Mouse (Mus musculus): ENCODE measurements around the gene Mau2. TPM values are rescaled to one million over a fixed set of nuclear protein-coding genes. Genes with fewer than 3 reads are reported as not detected.
"Not testable (repeated sequence)": the region's sequence is repeated elsewhere in the genome, so short reads cannot be mapped to it uniquely, and the experiment has no call there.

Mau2 gene
- polyA plus RNA-seq, 1 experiment from 2014 or later = 44.8 TPM

DNA sequence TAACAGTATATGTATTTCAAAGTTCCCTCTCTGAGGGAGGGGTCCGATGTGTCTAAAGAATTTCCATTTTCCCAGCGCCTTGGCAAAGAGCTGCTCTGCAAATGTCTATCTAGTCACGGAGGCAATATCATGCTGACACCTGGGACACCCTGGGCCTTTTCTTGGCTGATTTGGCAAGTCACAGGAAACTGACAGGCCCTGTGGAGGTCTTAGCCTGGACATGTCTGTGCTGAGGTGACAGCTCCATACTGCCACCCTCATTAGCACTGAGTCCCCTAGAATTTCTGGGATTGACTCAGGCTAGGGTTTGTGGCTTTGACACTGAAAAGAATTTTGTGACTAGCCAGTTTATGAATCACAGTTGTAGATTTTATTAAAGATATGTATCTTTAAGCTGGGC lies 30.2 kb downstream of the Mau2 start:
- H3K9ac ChIP-seq (replicated peaks; ENCODE audit: low read length) = no peak overlapping the region
- ATAC-seq (replicated peaks; ENCODE audit: insufficient number of reproducible peaks, low FRiP score, low TSS enrichment, low read depth) = 0 out of 2 replicates have a peak, but pooled peaks have one; percentile 39

DNA sequence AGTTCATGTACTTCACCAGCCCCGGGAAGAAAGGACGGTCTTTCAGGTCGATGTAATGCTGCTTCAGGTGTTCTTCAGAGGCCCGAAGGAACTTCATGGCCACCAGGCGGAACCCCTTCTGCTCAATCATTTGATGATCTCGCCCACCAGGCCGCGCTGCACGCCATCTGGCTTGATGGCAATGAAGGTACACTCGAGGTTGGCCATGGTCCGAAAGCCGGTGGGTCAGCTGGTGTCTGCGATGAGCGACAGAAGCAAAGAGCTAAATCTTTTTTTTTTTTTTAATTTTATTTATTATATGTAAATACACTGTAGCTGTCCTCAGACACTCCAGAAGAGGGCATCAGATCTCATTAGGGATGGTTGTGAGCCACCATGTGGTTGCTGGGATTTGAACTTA lies 31.7 kb downstream of the Mau2 start:
- not testable (repeated sequence) for DNase-seq (ENCODE audit: low spot score); H3K27me3 ChIP-seq (ENCODE audit: control insufficient read depth, insufficient read depth, low read length); H3K9ac ChIP-seq (replicated peaks; ENCODE audit: low read length); H3K27ac ChIP-seq (replicated peaks; ENCODE audit: low read depth, low read length); H3K4me2 ChIP-seq (ENCODE audit: low read depth, low read length); H3K4me1 ChIP-seq (ENCODE audit: control insufficient read depth, insufficient read depth, low read length); H3K36me3 ChIP-seq (replicated peaks; ENCODE audit: control insufficient read depth, insufficient read depth, low read depth, low read length); ATAC-seq (replicated peaks; ENCODE audit: insufficient number of reproducible peaks, low FRiP score, low TSS enrichment, low read depth); H3K4me3 ChIP-seq (ENCODE audit: low read depth, low read length); H3K9me3 ChIP-seq (replicated peaks; ENCODE audit: control insufficient read depth, low read length)
- 87% methylated on average over 14 of the region's 14 CpGs for WGBS

More for the DNA sequence above, 30.2 kb downstream of the Mau2 start:
- H3K27ac ChIP-seq (replicated peaks; ENCODE audit: low read depth, low read length) = no peak overlapping the region
- H3K36me3 ChIP-seq (replicated peaks; ENCODE audit: control insufficient read depth, insufficient read depth, low read depth, low read length) = no peaks in the 10 kb centered on the region
- no peaks in the 10 kb centered on the region for H3K27me3 ChIP-seq (ENCODE audit: control insufficient read depth, insufficient read depth, low read length)
- no peaks in the 10 kb centered on the region for H3K4me1 ChIP-seq (ENCODE audit: control insufficient read depth, insufficient read depth, low read length)
- WGBS = 75% methylated on average over 3 of the region's 3 CpGs
- DNase-seq (ENCODE audit: low spot score) = no peak
- no peaks in the 10 kb centered on the region for H3K9me3 ChIP-seq (replicated peaks; ENCODE audit: control insufficient read depth, low read length)
- H3K4me3 ChIP-seq (ENCODE audit: low read depth, low read length) = no peak overlapping the region
- no peak overlapping the region for H3K4me2 ChIP-seq (ENCODE audit: low read depth, low read length)

DNA sequence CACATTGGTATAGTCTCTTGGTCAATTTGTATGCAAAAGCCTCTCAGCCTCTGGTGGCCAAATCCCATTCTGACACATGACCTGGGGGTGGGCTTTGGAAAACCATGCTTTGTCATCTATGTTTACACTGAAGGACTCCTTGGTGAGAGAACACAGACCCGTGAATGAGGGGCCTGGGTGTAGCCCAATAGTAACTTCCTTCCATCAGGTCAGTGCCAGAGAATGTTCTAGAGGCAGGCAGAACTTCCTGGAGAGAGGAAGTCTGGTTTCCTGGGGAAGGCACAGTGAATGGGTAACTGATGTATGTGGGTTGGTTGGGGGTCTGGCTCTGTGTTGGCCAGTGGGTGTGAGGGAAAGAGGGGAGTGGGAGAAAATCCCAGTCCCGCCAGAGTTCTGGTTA lies 37.4 kb downstream of the Mau2 start:
- ATAC-seq (replicated peaks; ENCODE audit: insufficient number of reproducible peaks, low FRiP score, low TSS enrichment, low read depth) (no peak), DNase-seq (ENCODE audit: low spot score) (no peak)
- Histone ChIP-seq H3K27me3 (ENCODE audit: control insufficient read depth, insufficient read depth, low read length) (no peaks in the 10 kb centered on the region), H3K36me3 (replicated peaks; ENCODE audit: control insufficient read depth, insufficient read depth, low read depth, low read length) (no peaks in the 10 kb centered on the region), H3K4me2 (ENCODE audit: low read depth, low read length) (no peak overlapping the region), H3K4me1 (ENCODE audit: control insufficient read depth, insufficient read depth, low read length) (no peaks in the 10 kb centered on the region), H3K27ac (replicated peaks; ENCODE audit: low read depth, low read length) (no peak overlapping the region), H3K9ac (replicated peaks; ENCODE audit: low read length) (no peak overlapping the region), H3K4me3 (ENCODE audit: low read depth, low read length) (no peak overlapping the region), H3K9me3 (replicated peaks; ENCODE audit: control insufficient read depth, low read length) (no peaks in the 10 kb centered on the region)
- 39% methylated on average over 2 of the region's 2 CpGs for WGBS

GRCm38 (mm10) chr8:70004345-70004744 lies 38.2 kb downstream of the Mau2 start:
- no peak overlapping the region for H3K4me2 ChIP-seq (ENCODE audit: low read depth, low read length)
- DNase-seq (ENCODE audit: low spot score) = no peak
- no peaks in the 10 kb centered on the region for H3K9me3 ChIP-seq (replicated peaks; ENCODE audit: control insufficient read depth, low read length)
- H3K27ac ChIP-seq (replicated peaks; ENCODE audit: low read depth, low read length) = no peak overlapping the region
- no peak overlapping the region for H3K4me3 ChIP-seq (ENCODE audit: low read depth, low read length)
- no peak overlapping the region for H3K9ac ChIP-seq (replicated peaks; ENCODE audit: low read length)
- H3K27me3 ChIP-seq (ENCODE audit: control insufficient read depth, insufficient read depth, low read length) = no peaks in the 10 kb centered on the region
- no peaks in the 10 kb centered on the region for H3K4me1 ChIP-seq (ENCODE audit: control insufficient read depth, insufficient read depth, low read length)
- no peaks in the 10 kb centered on the region for H3K36me3 ChIP-seq (replicated peaks; ENCODE audit: control insufficient read depth, insufficient read depth, low read depth, low read length)
- ATAC-seq (replicated peaks; ENCODE audit: insufficient number of reproducible peaks, low FRiP score, low TSS enrichment, low read depth) = no peak

GRCm38 (mm10) chr8:70003204-70003657 lies 39.3 kb downstream of the Mau2 start:
- H3K27ac ChIP-seq (replicated peaks; ENCODE audit: low read depth, low read length) = no peak overlapping the region
- no peak for ATAC-seq (replicated peaks; ENCODE audit: insufficient number of reproducible peaks, low FRiP score, low TSS enrichment, low read depth)
- no peak overlapping the region for H3K4me2 ChIP-seq (ENCODE audit: low read depth, low read length)
- 60% methylated on average over 4 of the region's 4 CpGs for whole genome bisulfite sequencing
- H3K9ac ChIP-seq (replicated peaks; ENCODE audit: low read length) = no peak overlapping the region
- no peaks in the 10 kb centered on the region for H3K36me3 ChIP-seq (replicated peaks; ENCODE audit: control insufficient read depth, insufficient read depth, low read depth, low read length)
- no peaks in the 10 kb centered on the region for H3K9me3 ChIP-seq (replicated peaks; ENCODE audit: control insufficient read depth, low read length)
- no peak overlapping the region for H3K4me3 ChIP-seq (ENCODE audit: low read depth, low read length)
- no peaks in the 10 kb centered on the region for H3K4me1 ChIP-seq (ENCODE audit: control insufficient read depth, insufficient read depth, low read length)
- DNase-seq (ENCODE audit: low spot score) = no peak
- no peaks in the 10 kb centered on the region for H3K27me3 ChIP-seq (ENCODE audit: control insufficient read depth, insufficient read depth, low read length)

GRCm38 (mm10) chr8:70001892-70002191 lies 40.7 kb downstream of the Mau2 start:
- H3K9me3 ChIP-seq (replicated peaks; ENCODE audit: control insufficient read depth, low read length); H3K27ac ChIP-seq (replicated peaks; ENCODE audit: low read depth, low read length); H3K4me3 ChIP-seq (ENCODE audit: low read depth, low read length); H3K36me3 ChIP-seq (replicated peaks; ENCODE audit: control insufficient read depth, insufficient read depth, low read depth, low read length); DNase-seq (ENCODE audit: low spot score); H3K4me2 ChIP-seq (ENCODE audit: low read depth, low read length); ATAC-seq (replicated peaks; ENCODE audit: insufficient number of reproducible peaks, low FRiP score, low TSS enrichment, low read depth); H3K4me1 ChIP-seq (ENCODE audit: control insufficient read depth, insufficient read depth, low read length); H3K27me3 ChIP-seq (ENCODE audit: control insufficient read depth, insufficient read depth, low read length); H3K9ac ChIP-seq (replicated peaks; ENCODE audit: low read length): not testable (repeated sequence)
- WGBS = 39% methylated on average over 7 of the region's 7 CpGs

DNA sequence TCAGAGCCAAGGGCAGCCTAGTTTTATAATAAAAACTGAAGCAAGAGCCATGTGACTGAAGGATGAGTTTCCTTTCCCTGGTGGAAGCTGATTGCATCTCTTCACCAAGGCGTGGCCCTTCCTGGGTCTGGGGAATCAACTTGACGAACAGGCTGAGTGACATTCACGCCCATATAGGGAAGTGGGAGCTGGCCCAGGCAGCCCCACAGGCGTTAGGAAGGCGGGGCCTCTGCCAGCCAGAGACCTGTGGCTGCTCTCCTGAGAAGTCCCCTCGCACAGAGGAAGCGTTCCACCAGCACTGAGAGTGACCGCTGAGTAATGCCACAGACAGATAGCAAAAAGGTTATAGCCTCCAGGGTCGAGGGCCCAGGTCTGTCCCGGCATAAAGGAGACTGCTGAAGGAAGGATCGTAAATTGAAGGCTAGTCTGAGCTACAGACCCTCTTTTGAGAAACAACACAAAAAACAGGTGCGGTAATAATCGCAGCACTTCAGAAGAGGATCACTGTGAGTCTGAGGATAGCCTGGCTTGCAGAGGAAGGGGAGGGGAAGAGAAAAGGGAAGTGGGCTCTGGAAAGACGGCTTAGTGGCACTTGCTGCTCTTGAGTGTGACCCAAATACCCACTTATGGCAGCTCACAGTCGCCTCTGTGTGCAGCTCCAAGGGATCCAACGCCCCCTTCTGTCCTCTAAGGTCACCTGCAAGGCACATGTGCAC lies 41.2 kb downstream of the Mau2 start:
- H3K4me2 ChIP-seq (ENCODE audit: low read depth, low read length) = no peak overlapping the region
- 2% methylated on average over 16 of the region's 16 CpGs for WGBS
- no peaks in the 10 kb centered on the region for H3K4me1 ChIP-seq (ENCODE audit: control insufficient read depth, insufficient read depth, low read length)
- peak; percentile 62 for DNase-seq (ENCODE audit: low spot score)
- H3K36me3 ChIP-seq (replicated peaks; ENCODE audit: control insufficient read depth, insufficient read depth, low read depth, low read length) = no peaks in the 10 kb centered on the region
- H3K9me3 ChIP-seq (replicated peaks; ENCODE audit: control insufficient read depth, low read length) = no peaks in the 10 kb centered on the region
- H3K4me3 ChIP-seq (ENCODE audit: low read depth, low read length) = no peak overlapping the region
- no peak overlapping the region for H3K9ac ChIP-seq (replicated peaks; ENCODE audit: low read length)
- ATAC-seq (replicated peaks; ENCODE audit: insufficient number of reproducible peaks, low FRiP score, low TSS enrichment, low read depth) = no peak
- H3K27me3 ChIP-seq (ENCODE audit: control insufficient read depth, insufficient read depth, low read length) = no peaks in the 10 kb centered on the region
- no peak overlapping the region for H3K27ac ChIP-seq (replicated peaks; ENCODE audit: low read depth, low read length)

GRCm38 (mm10) chr8:70000226-70000625 lies 42.3 kb downstream of the Mau2 start:
- Histone ChIP-seq H3K4me2 (ENCODE audit: low read depth, low read length) (no peak overlapping the region), H3K4me3 (ENCODE audit: low read depth, low read length) (no peak overlapping the region), H3K9ac (replicated peaks; ENCODE audit: low read length) (no peak overlapping the region), H3K27me3 (ENCODE audit: control insufficient read depth, insufficient read depth, low read length) (no peaks in the 10 kb centered on the region), H3K4me1 (ENCODE audit: control insufficient read depth, insufficient read depth, low read length) (no peaks in the 10 kb centered on the region), H3K9me3 (replicated peaks; ENCODE audit: control insufficient read depth, low read length) (no peaks in the 10 kb centered on the region), H3K27ac (replicated peaks; ENCODE audit: low read depth, low read length) (no peak overlapping the region), H3K36me3 (replicated peaks; ENCODE audit: control insufficient read depth, insufficient read depth, low read depth, low read length) (no peaks in the 10 kb centered on the region)
- DNase-seq (ENCODE audit: low spot score) = no peak
- 85% methylated on average over 2 of the region's 2 CpGs for whole genome bisulfite sequencing
- no peak for ATAC-seq (replicated peaks; ENCODE audit: insufficient number of reproducible peaks, low FRiP score, low TSS enrichment, low read depth)
